Mouse (Mus musculus) liver, postnatal 0 days (tissue): ENCODE measurements at regions not wholly inside any gene's neighbourhood (a gene's known extent, or its start where the extent isn't known, plus 50 kb on each side); places are given as distances from the start of the nearest gene placed in this dataset.

Experiments used
- ATAC-seq: fragments of 200-750 bp; cut with Nextera tagmentation; 2 replicates; pipeline ENCODE4 v1.8.0; 2017; ENCODE audit warnings: mild to moderate bottlenecking, moderate library complexity
- DNase-seq: peaks from one replicate; pipeline ENCODE4 v3.0.0-alpha.2; 2016
- H3K27ac ChIP-seq: fragments of 300-500 bp; sonication (generic); 2 replicates; pipeline ENCODE4 v1.5.1; 2014; ENCODE audit warnings: antibody characterized with exemption, moderate library complexity, mild to moderate bottlenecking, low read depth
- H3K27me3 ChIP-seq: fragments of 300-500 bp; sonication (generic); 2 replicates; pipeline ENCODE4 v1.6.1; 2014; ENCODE audit warnings: low read length, control low read depth, mixed read lengths; ENCODE audit not compliant: insufficient read depth
- H3K36me3 ChIP-seq: fragments of 300-500 bp; sonication (generic); replicated peaks from 2 replicates; pipeline ENCODE4 v1.6.1; 2014; ENCODE audit warnings: mild to moderate bottlenecking, control low read depth, low read length, moderate library complexity, mixed read lengths; ENCODE audit not compliant: insufficient read depth
- H3K4me1 ChIP-seq: fragments of 300-500 bp; sonication (generic); 2 replicates; pipeline ENCODE4 v1.6.1; 2014; ENCODE audit warnings: antibody characterized with exemption, mild to moderate bottlenecking, control low read depth; ENCODE audit not compliant: insufficient read depth
- H3K4me2 ChIP-seq: fragments of 300-500 bp; sonication (generic); 2 replicates; pipeline ENCODE4 v1.6.1; 2014; ENCODE audit warnings: low read depth, mild to moderate bottlenecking, low read length, moderate library complexity, mixed read lengths
- H3K4me3 ChIP-seq: fragments of 300-500 bp; sonication (generic); 2 replicates; pipeline ENCODE4 v1.5.1; 2014; ENCODE audit warnings: low read depth, low read length
- H3K9ac ChIP-seq: fragments of 300-500 bp; sonication (generic); replicated peaks from 2 replicates; pipeline ENCODE4 v1.6.1; 2014; ENCODE audit warnings: mild to moderate bottlenecking, moderate library complexity
- H3K9me3 ChIP-seq: fragments of 300-500 bp; sonication (generic); 2 replicates; pipeline ENCODE4 v1.6.1; 2016; ENCODE audit warnings: mild to moderate bottlenecking, control low read depth, low read length, mixed read lengths
- CTCF ChIP-seq: sonication (generic); IDR thresholded peaks from 2 replicates; pipeline ENCODE4 v1.5.1; 2016; ENCODE audit warnings: antibody characterized with exemption, low read depth
- EP300 ChIP-seq: IDR thresholded peaks from 2 replicates; pipeline ENCODE4 v1.6.1; 2016; ENCODE audit warnings: antibody characterized with exemption, low read depth, mild to moderate bottlenecking
- WGBS: fragments of 180-500 bp; shearing (Covaris S2); extraction: QIAGEN DNeasy Blood & Tissue Kit; methylation state at CpG from one replicate; pipeline ENCODE4 v1.1.7; 2014; ENCODE audit not compliant: insufficient replicate concordance; 5-methylcytosine and 5-hydroxymethylcytosine counted together

GRCm38 (mm10) chr15:52948196-52948595, 936.5 kb upstream of the Gm7489 start:
- no peak for DNase-seq
- Histone ChIP-seq H3K27ac (no peak overlapping the region), H3K4me1 (no peaks in the 10 kb centered on the region), H3K9me3 (no peaks in the 10 kb centered on the region), H3K4me3 (no peak overlapping the region), H3K9ac (no peak overlapping the region), H3K27me3 (no peaks in the 10 kb centered on the region), H3K36me3 (no peaks in the 10 kb centered on the region), H3K4me2 (no peak overlapping the region)
- no peak for ATAC-seq
- no peak for TF ChIP-seq CTCF
- TF ChIP-seq EP300, result no peak
- whole genome bisulfite sequencing, result 74% methylated on average over 4 of the region's 4 CpGs

GRCm38 (mm10) chr15:52953480-52953879, 931.2 kb upstream of the Gm7489 start:
- H3K9ac ChIP-seq, result no peak overlapping the region
- WGBS, result 29% methylated on average over 1 of the region's 1 CpGs
- no peaks in the 10 kb centered on the region for H3K9me3 ChIP-seq
- no peak overlapping the region for H3K27ac ChIP-seq
- no peaks in the 10 kb centered on the region for H3K27me3 ChIP-seq
- no peaks in the 10 kb centered on the region for H3K36me3 ChIP-seq
- H3K4me2 ChIP-seq, result no peak overlapping the region
- H3K4me1 ChIP-seq, result no peaks in the 10 kb centered on the region
- H3K4me3 ChIP-seq, result no peak overlapping the region
- TF ChIP-seq CTCF, result no peak
- no peak for TF ChIP-seq EP300
- no peak for ATAC-seq
- DNase-seq, result no peak

GRCm38 (mm10) chr15:52954715-52955593, 929.8 kb upstream of the Gm7489 start:
- Histone ChIP-seq H3K9ac (no peak overlapping the region), H3K9me3 (no peaks in the 10 kb centered on the region), H3K4me1 (no peaks in the 10 kb centered on the region), H3K4me2 (no peak overlapping the region), H3K4me3 (no peak overlapping the region), H3K36me3 (no peaks in the 10 kb centered on the region), H3K27me3 (no peaks in the 10 kb centered on the region), H3K27ac (no peak overlapping the region)
- TF ChIP-seq CTCF (no peak), EP300 (no peak)
- WGBS, result 72% methylated on average over 7 of the region's 7 CpGs
- no peak for DNase-seq
- ATAC-seq, result no peak

- no peaks in the 10 kb centered on the region for H3K36me3 ChIP-seq
- H3K4me3 ChIP-seq, result no peak overlapping the region
- H3K27ac ChIP-seq, result no peak overlapping the region
- H3K4me2 ChIP-seq, result no peak overlapping the region
- H3K27me3 ChIP-seq, result no peaks in the 10 kb centered on the region
- ATAC-seq (no peak), DNase-seq (no peak)
- H3K4me1 ChIP-seq, result no peaks in the 10 kb centered on the region
- no peaks in the 10 kb centered on the region for H3K9me3 ChIP-seq
- TF ChIP-seq EP300 (no peak), CTCF (no peak)
- no peak overlapping the region for H3K9ac ChIP-seq
- 67% methylated on average over 2 of the region's 2 CpGs for WGBS
Observed at GRCm38 (mm10) chr15:52959711-52960110, 925.0 kb upstream of the Gm7489 start.

- ATAC-seq, result no peak
- DNase-seq, result no peak
- Histone ChIP-seq H3K27me3 (no peaks in the 10 kb centered on the region), H3K36me3 (no peaks in the 10 kb centered on the region), H3K9me3 (no peaks in the 10 kb centered on the region), H3K9ac (no peak overlapping the region), H3K4me1 (no peaks in the 10 kb centered on the region), H3K4me2 (no peak overlapping the region), H3K4me3 (no peak overlapping the region), H3K27ac (no peak overlapping the region)
- WGBS, result 80% methylated on average over 3 of the region's 3 CpGs
- TF ChIP-seq EP300 (no peak), CTCF (no peak)
Observed at GRCm38 (mm10) chr15:52961491-52961890, 923.2 kb upstream of the Gm7489 start.

DNA sequence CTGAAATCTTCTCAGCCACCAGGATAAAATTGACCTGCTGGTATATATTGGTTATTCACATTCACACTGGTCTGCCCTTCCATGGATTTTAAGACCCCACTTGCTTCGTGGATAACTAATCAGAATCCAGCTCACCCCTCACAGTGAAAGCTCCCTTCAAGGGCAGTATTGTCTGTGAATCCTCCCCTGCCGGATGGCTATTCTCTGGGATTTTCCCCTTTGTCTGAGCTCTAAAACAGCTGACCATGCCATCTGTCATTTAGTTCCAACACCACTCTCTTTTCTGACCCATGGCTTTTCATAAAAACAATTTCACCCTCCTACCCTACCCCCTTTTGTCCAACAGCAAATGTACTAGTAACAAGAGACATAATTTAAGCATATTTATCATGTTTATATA, 920.8 kb upstream of the Gm7489 start:
- no peak overlapping the region for H3K9ac ChIP-seq
- H3K4me2 ChIP-seq, result no peak overlapping the region
- TF ChIP-seq CTCF, result no peak
- TF ChIP-seq EP300, result no peak
- no peak for DNase-seq
- H3K9me3 ChIP-seq, result no peaks in the 10 kb centered on the region
- H3K36me3 ChIP-seq, result no peaks in the 10 kb centered on the region
- ATAC-seq, result no peak
- no peaks in the 10 kb centered on the region for H3K4me1 ChIP-seq
- no peaks in the 10 kb centered on the region for H3K27me3 ChIP-seq
- no peak overlapping the region for H3K4me3 ChIP-seq
- H3K27ac ChIP-seq, result no peak overlapping the region
- 55% methylated on average over 2 of the region's 2 CpGs for WGBS
